Mouse (Mus musculus) C2C12 (cell line): ENCODE measurements around the gene Slc5a11. TPM values are rescaled to one million over a fixed set of nuclear protein-coding genes. Genes with fewer than 3 reads are reported as not detected.

Experiments
- H3K27me3 ChIP-seq: one replicate; pipeline ENCODE4 v1.6.1; 2011; ENCODE audit not compliant: control insufficient read depth, insufficient read depth, insufficient read length
- H3K36me3 ChIP-seq: one replicate; pipeline ENCODE4 v1.6.1; 2011; ENCODE audit not compliant: control insufficient read depth, insufficient read depth
- H3K4me3 ChIP-seq: one replicate; pipeline ENCODE4 v1.5.1; 2011; ENCODE audit warnings: mild to moderate bottlenecking, control low read depth; ENCODE audit not compliant: poor library complexity, insufficient read depth, severe bottlenecking
- H3K79me2 ChIP-seq: one replicate; pipeline ENCODE4 v1.6.1; 2011; ENCODE audit not compliant: control insufficient read depth, insufficient read depth
- H3K79me3 ChIP-seq: one replicate; pipeline ENCODE4 v1.6.1; 2011; ENCODE audit warnings: low read depth, control low read depth
- H3ac ChIP-seq: one replicate; pipeline ENCODE3; 2011; ENCODE audit warnings: low read depth; ENCODE audit not compliant: control insufficient read depth, insufficient read length
- CEBPB ChIP-seq: IDR thresholded peaks from one replicate; pipeline ENCODE4 v1.6.1; 2011; ENCODE audit warnings: low read depth, mild to moderate bottlenecking, control low read depth, moderate library complexity
- CTCF ChIP-seq: IDR thresholded peaks from one replicate; pipeline ENCODE4 v1.5.1; 2011; ENCODE audit not compliant: control insufficient read depth, insufficient read depth, insufficient read length
- FOSL1 ChIP-seq: IDR thresholded peaks from one replicate; pipeline ENCODE4 v1.8.0; 2011; ENCODE audit warnings: mild to moderate bottlenecking, low read length; ENCODE audit not compliant: poor library complexity, insufficient read depth, severe bottlenecking
- MAX ChIP-seq: IDR thresholded peaks from one replicate; pipeline ENCODE4 v1.6.1; 2011; ENCODE audit warnings: mild to moderate bottlenecking, control low read depth
- MYOD1 ChIP-seq: IDR thresholded peaks from one replicate; pipeline ENCODE4 v1.6.1; 2011; ENCODE audit warnings: low read depth; ENCODE audit not compliant: control insufficient read depth, insufficient read length
- MYOG ChIP-seq: IDR thresholded peaks from one replicate; pipeline ENCODE4 v1.6.1; 2011; ENCODE audit not compliant: control insufficient read depth, insufficient read length; ENCODE audit errors: extremely low read depth
- USF1 ChIP-seq: IDR thresholded peaks from one replicate; pipeline ENCODE4 v1.6.1; 2011; ENCODE audit warnings: low read depth, mild to moderate bottlenecking, control low read depth, moderate library complexity
- polyA plus RNA-seq: library from polyadenylated mRNA; unstranded; fragments of >200 nt; fragmentation: generic; extraction: Trizol; gene quantifications from one replicate; pipeline ENCODE4 v1.2.1, GENCODE M21; 2012; ENCODE audit warnings: missing spikeins

Gene Slc5a11
- polyA plus RNA-seq, 1 experiment: 0.02 TPM

DNA sequence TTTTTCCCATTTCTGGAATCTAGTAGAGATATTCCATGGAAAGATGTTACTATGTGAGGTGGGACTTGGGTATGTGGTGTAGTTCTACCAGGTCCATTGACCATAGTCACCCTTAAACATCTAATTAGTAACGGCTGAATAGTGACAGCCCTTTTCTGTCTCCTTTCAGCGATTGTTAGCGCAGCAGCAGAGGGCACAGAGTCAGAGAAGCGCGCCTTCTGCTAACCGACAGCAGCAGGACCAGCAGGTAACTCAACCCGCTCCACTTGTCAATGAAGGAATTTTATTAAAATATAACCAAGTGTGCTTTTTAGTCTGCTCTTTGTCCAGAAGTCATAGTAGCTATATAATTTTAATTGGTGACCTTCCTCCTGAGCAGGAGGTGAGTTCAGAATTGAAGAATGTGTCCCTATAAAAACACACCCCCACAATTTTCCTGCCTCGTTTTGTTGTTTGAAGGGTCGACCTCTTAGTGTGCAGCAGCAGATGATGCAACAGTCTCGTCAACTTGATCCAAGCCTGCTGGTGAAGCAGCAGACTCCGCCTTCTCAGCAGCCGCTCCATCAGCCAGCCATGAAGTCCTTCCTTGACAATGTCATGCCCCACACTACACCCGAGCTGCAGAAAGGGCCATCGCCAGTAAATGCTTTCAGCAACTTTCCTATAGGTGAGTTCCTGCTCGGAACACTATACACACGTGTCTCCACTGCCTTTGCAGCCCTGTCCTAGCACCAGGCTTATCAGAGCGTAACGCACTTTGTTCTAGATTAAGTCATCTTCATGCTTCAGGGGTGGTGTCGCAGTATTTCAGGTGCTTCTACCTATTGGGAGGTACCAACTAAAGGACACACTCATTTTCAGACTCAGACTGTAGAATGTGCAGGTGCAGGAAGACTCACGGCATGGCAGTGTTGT, 32.5 kb upstream of the Slc5a11 start:
- Histone ChIP-seq H3K27me3 (no peaks in the 10 kb centered on the region), H3K36me3 (peaks cover 97% of the 10 kb centered on the region)
- TF ChIP-seq FOSL1 (no peak), CTCF (no peak), MYOD1 (no peak), MAX (no peak), USF1 (no peak), MYOG (no peak), CEBPB (no peak)

DNA sequence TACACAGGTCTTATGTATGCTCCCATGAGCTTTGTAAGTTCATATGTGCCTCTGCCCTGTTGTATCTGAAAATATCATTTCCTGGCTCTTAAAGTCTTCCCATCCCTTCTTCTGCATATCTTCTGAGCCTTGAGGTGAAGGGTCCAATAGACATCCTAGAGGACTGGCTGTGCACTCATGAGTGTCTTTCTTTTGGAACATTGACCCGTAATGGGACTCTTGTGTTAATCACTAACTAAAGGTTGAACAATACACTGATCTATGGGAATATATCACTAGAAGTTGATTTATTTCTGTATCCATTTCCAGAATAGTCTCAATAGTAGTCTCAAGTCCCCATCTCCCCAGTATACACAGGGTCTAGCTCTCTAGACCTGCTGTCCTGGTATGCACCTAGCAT, 29.7 kb upstream of the Slc5a11 start:
- Histone ChIP-seq H3K36me3 (peaks cover 98% of the 10 kb centered on the region), H3K4me3 (no peak overlapping the region), H3K27me3 (no peaks in the 10 kb centered on the region), H3ac (no peak overlapping the region), H3K79me2 (no peaks in the 10 kb centered on the region), H3K79me3 (no peaks in the 10 kb centered on the region)
- TF ChIP-seq MYOD1 (no peak), CEBPB (no peak), MAX (no peak), CTCF (no peak), USF1 (no peak), MYOG (no peak), FOSL1 (no peak)

More for the DNA sequence above, 32.5 kb upstream of the Slc5a11 start:
- Histone ChIP-seq H3ac (no peak overlapping the region), H3K79me3 (no peaks in the 10 kb centered on the region), H3K79me2 (no peaks in the 10 kb centered on the region), H3K4me3 (no peak overlapping the region)

DNA sequence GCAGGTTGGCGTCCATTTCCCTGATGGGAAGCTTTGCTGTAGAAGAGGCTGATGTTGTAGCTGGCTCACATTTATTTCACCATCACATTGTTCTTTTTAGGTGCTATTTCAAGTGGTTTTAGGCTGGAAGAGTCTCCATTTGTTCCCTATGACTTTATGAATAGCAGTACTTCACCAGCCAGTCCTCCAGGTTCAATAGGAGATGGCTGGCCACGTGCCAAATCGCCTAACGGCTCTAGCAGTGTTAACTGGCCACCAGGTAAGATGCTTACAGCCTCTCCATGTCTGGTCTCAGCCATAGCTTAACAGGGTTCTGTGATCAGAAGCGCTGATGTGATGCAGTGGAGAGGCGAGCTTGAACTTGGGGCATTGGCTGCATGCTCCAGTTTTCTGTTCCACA, 28.1 kb upstream of the Slc5a11 start:
- Histone ChIP-seq H3K79me2 (no peaks in the 10 kb centered on the region), H3K36me3 (peaks cover 92% of the 10 kb centered on the region), H3ac (no peak overlapping the region), H3K27me3 (no peaks in the 10 kb centered on the region), H3K79me3 (no peaks in the 10 kb centered on the region), H3K4me3 (no peak overlapping the region)
- TF ChIP-seq MYOG: no peak
- no peak for TF ChIP-seq MYOD1
- no peak for TF ChIP-seq CEBPB
- TF ChIP-seq MAX: no peak
- no peak for TF ChIP-seq FOSL1
- no peak for TF ChIP-seq CTCF
- no peak for TF ChIP-seq USF1

DNA sequence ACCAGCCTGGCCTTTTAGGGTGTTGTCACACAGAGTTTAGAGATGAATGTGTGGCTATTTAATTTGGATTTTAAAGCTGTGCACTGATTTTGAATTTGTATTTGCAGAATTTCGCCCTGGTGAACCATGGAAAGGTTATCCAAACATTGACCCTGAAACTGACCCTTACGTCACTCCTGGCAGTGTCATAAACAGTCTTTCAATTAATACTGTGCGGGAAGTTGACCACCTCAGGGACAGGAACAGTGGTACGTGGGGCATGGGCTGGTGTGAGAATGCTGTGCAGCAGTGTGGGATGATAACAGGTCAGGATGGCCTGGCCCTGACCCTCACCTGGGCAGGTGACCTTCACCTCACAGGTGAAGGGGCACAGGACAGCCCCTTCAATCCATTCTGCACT, 27.3 kb upstream of the Slc5a11 start:
- Histone ChIP-seq H3K4me3 (no peak overlapping the region), H3K79me3 (no peaks in the 10 kb centered on the region), H3K79me2 (no peaks in the 10 kb centered on the region), H3ac (no peak overlapping the region), H3K27me3 (no peaks in the 10 kb centered on the region), H3K36me3 (peaks cover 92% of the 10 kb centered on the region)
- TF ChIP-seq CTCF: no peak
- TF ChIP-seq MAX: no peak
- TF ChIP-seq MYOG: no peak
- no peak for TF ChIP-seq MYOD1
- no peak for TF ChIP-seq FOSL1
- no peak for TF ChIP-seq USF1
- TF ChIP-seq CEBPB: no peak

DNA sequence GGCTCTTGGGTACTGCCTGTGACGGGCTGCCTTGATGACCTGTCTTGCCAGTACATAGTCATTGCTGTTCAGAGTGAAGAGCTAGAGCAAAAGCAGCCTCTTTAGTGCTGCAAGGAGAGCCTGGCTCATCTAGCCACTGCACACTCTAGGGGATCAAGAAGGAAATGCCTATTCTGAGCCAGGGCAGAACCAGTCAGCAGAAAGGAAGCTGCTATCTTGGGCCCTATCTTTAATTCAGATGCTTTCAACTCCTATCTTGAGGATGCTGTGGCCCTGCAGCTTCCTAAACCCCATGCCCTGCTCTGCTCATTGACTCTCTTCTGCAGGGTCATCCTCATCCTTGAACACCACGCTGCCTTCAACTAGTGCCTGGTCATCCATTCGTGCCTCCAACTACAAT, 26.1 kb upstream of the Slc5a11 start:
- no peak overlapping the region for H3K4me3 ChIP-seq
- TF ChIP-seq CEBPB (no peak), USF1 (no peak), MYOD1 (no peak), MYOG (no peak), FOSL1 (no peak), MAX (no peak), CTCF (no peak)
- H3K36me3 ChIP-seq: peaks cover 91% of the 10 kb centered on the region

More for the DNA sequence above, 26.1 kb upstream of the Slc5a11 start:
- Histone ChIP-seq H3K79me3 (no peaks in the 10 kb centered on the region), H3K27me3 (no peaks in the 10 kb centered on the region), H3K79me2 (no peaks in the 10 kb centered on the region), H3ac (no peak overlapping the region)
